Mouse (Mus musculus) liver, embryonic 14.5 days (tissue): ENCODE data around the gene Lpcat2b. TPM values are rescaled to one million over a fixed set of nuclear protein-coding genes. Genes with fewer than 3 reads are reported as not detected.
A peak's percentile ranks its signal among the peaks of the same experiment; 100 is the strongest.
"Not testable (repeated sequence)": the region's sequence is repeated elsewhere in the genome, so short reads cannot be mapped to it uniquely, and the experiment has no call there.

ENCODE experiments used
- ATAC-seq: fragments of 200-750 bp; cut with Nextera tagmentation; 2 replicates; pipeline ENCODE4 v1.8.0; 2017; ENCODE audit warnings: moderate number of reproducible peaks, mild to moderate bottlenecking, moderate library complexity; ENCODE audit not compliant: insufficient read depth
- DNase-seq, 3 experiments: peaks; one replicate each; pipeline ENCODE4 v3.0.0-alpha.2; 2012 to 2013; ENCODE audit warnings: low read depth in 3 of 3, low spot score in 3 of 3
- H3K27ac ChIP-seq: fragments of 300-500 bp; sonication (generic); 2 replicates; pipeline ENCODE4 v1.5.1; 2014; ENCODE audit warnings: moderate library complexity, mild to moderate bottlenecking, control low read depth, inconsistent platforms
- H3K27me3 ChIP-seq: fragments of 300-500 bp; sonication (generic); 2 replicates; pipeline ENCODE4 v1.6.1; 2014; ENCODE audit warnings: mild to moderate bottlenecking, low read length, moderate library complexity; ENCODE audit not compliant: control insufficient read depth, insufficient read depth
- H3K36me3 ChIP-seq: fragments of 300-500 bp; sonication (generic); replicated peaks from 2 replicates; pipeline ENCODE4 v1.6.1; 2014; ENCODE audit warnings: low read depth; ENCODE audit not compliant: control insufficient read depth, insufficient read depth
- H3K4me1 ChIP-seq, 2 experiments: fragments of 200-500 bp in 1 of 2; fragments of 300-500 bp in 1 of 2; sonication (generic) in 1 of 2; replicated peaks; 2 replicates each; pipeline ENCODE4 v1.6.1; 2012 to 2014; ENCODE audit warnings: antibody characterized with exemption in 1 of 2, inconsistent platforms in 1 of 2, low read length in 1 of 2; ENCODE audit not compliant: control insufficient read depth in 2 of 2, insufficient read depth in 2 of 2
- H3K4me2 ChIP-seq: fragments of 300-500 bp; sonication (generic); 2 replicates; pipeline ENCODE4 v1.6.1; 2014; ENCODE audit warnings: low read depth, mild to moderate bottlenecking, control low read depth, moderate library complexity
- H3K4me3 ChIP-seq, 2 experiments: fragments of 200-500 bp in 1 of 2; fragments of 300-500 bp in 1 of 2; sonication (generic) in 1 of 2; 2 replicates each; pipeline ENCODE4 v1.5.1; 2012 to 2014; ENCODE audit warnings: low read depth in 2 of 2, low read length in 2 of 2, mild to moderate bottlenecking in 2 of 2, control low read depth in 1 of 2, inconsistent platforms in 1 of 2, moderate library complexity in 1 of 2; ENCODE audit not compliant: insufficient read depth in 1 of 2
- H3K9ac ChIP-seq: fragments of 300-500 bp; sonication (generic); replicated peaks from 2 replicates; pipeline ENCODE4 v1.6.1; 2014; ENCODE audit warnings: mild to moderate bottlenecking, control low read depth, moderate library complexity
- H3K9me3 ChIP-seq: fragments of 300-500 bp; sonication (generic); 2 replicates; pipeline ENCODE4 v1.6.1; 2016; ENCODE audit warnings: low read length, mixed read lengths; ENCODE audit not compliant: control insufficient read depth
- CTCF ChIP-seq: IDR thresholded peaks from 2 replicates; pipeline ENCODE4 v1.5.1; 2016; ENCODE audit warnings: antibody characterized with exemption, low read depth, control low read depth
- EP300 ChIP-seq: IDR thresholded peaks from 2 replicates; pipeline ENCODE4 v1.6.1; 2016; ENCODE audit warnings: antibody characterized with exemption, low read depth
- WGBS: fragments of 180-500 bp; shearing (Covaris S2); extraction: QIAGEN DNeasy Blood & Tissue Kit; methylation state at CpG from one replicate; pipeline ENCODE4 v1.1.7; 2014; ENCODE audit not compliant: insufficient replicate concordance; 5-methylcytosine and 5-hydroxymethylcytosine counted together
- polyA plus RNA-seq, 2 experiments: library from polyadenylated mRNA; depleted of rRNA in 1 of 2; stranded (reverse) in 1 of 2; unstranded in 1 of 2; fragments of >200 nt; fragmentation: Nextera tagmentation in 1 of 2; extraction: Ambion mirVana in 1 of 2; gene quantifications; 2 replicates each; pipeline versions ENCODE4 v1.2.1 to v1.2.3; 2012 to 2014

The Lpcat2b gene
- polyA plus RNA-seq (2012; rRNA removed) (not detected in 2 replicates), polyA plus RNA-seq (2014; fragmentation: Nextera tagmentation; extraction: Ambion mirVana) (not detected in 2 replicates)

GRCm38 (mm10) chr5:107431249-107431648, at the start of gene Lpcat2b:
Gene Lpcat2b (plus strand): TSS chr5:107431549.
- Histone ChIP-seq H3K27ac (no peak within 1 kb of the TSS), H3K36me3 (no peaks in the 10 kb centered on the region), H3K4me1 (peaks cover 0 to 4% of the 10 kb centered on the region in 2 experiments; a peak in 3 of 4 replicates), H3K27me3 (no peaks in the 10 kb centered on the region; the same call in none of the 2 replicates), H3K9ac (no peak within 1 kb of the TSS), H3K9me3 (no peaks in the 10 kb centered on the region), H3K4me3 (no peak within 1 kb of the TSS), H3K4me2 (no peak within 1 kb of the TSS)
- DNase-seq (no peak), ATAC-seq (no peak)
- TF ChIP-seq EP300: no peak
- no peak for TF ChIP-seq CTCF
- 53% methylated on average over 3 of the region's 3 CpGs for WGBS

- H3K4me3 ChIP-seq, H3K9me3 ChIP-seq, DNase-seq, H3K9ac ChIP-seq, H3K27ac ChIP-seq, H3K36me3 ChIP-seq, H3K4me1 ChIP-seq, ATAC-seq, H3K27me3 ChIP-seq, H3K4me2 ChIP-seq: not testable (repeated sequence)
- peak; percentile 32; the same call in 1 of the 2 replicates for TF ChIP-seq CTCF
These were observed 44.9 kb upstream of the Lpcat2b start for GRCm38 (mm10) chr5:107386448-107386847.

- Histone ChIP-seq H3K27me3 (no peaks in the 10 kb centered on the region), H3K4me2 (no peak overlapping the region), H3K4me3 (no peak overlapping the region), H3K27ac (no peak overlapping the region), H3K4me1 (no peaks in the 10 kb centered on the region), H3K36me3 (no peaks in the 10 kb centered on the region), H3K9ac (no peak overlapping the region), H3K9me3 (no peaks in the 10 kb centered on the region)
- ATAC-seq: no peak
- 68% methylated on average over 1 of the region's 1 CpGs for WGBS
- TF ChIP-seq CTCF (no peak), EP300 (no peak)
- DNase-seq: no peak
These were observed 43.6 kb upstream of the Lpcat2b start for GRCm38 (mm10) chr5:107387788-107388187.

GRCm38 (mm10) chr5:107389373-107389772, 42.0 kb upstream of the Lpcat2b start:
- H3K27ac ChIP-seq: no peak overlapping the region
- no peak overlapping the region for H3K4me2 ChIP-seq
- WGBS: 71% methylated on average over 2 of the region's 2 CpGs
- no peaks in the 10 kb centered on the region for H3K27me3 ChIP-seq
- H3K4me1 ChIP-seq: no peaks in the 10 kb centered on the region
- no peak overlapping the region for H3K9ac ChIP-seq
- ATAC-seq: no peak
- DNase-seq: no peak
- TF ChIP-seq CTCF (no peak), EP300 (no peak)
- no peak overlapping the region for H3K4me3 ChIP-seq
- H3K36me3 ChIP-seq: no peaks in the 10 kb centered on the region
- no peaks in the 10 kb centered on the region for H3K9me3 ChIP-seq

- Histone ChIP-seq H3K27me3 (no peaks in the 10 kb centered on the region), H3K9me3 (no peaks in the 10 kb centered on the region), H3K36me3 (no peaks in the 10 kb centered on the region), H3K4me1 (no peaks in the 10 kb centered on the region), H3K9ac (no peak overlapping the region), H3K4me2 (no peak overlapping the region), H3K27ac (no peak overlapping the region), H3K4me3 (no peak overlapping the region)
- ATAC-seq (no peak), DNase-seq (no peak)
- 22% methylated on average over 2 of the region's 2 CpGs for WGBS
- no peak for TF ChIP-seq EP300
- no peak for TF ChIP-seq CTCF
These were observed 36.9 kb upstream of the Lpcat2b start for GRCm38 (mm10) chr5:107394437-107394836.
